Comparison of ENCODE assay signal across 33 mouse cellular contexts in genomic region chr3:146571341-146571740, GRCm38 (mm10). TPM values are rescaled to one million over a fixed set of nuclear protein-coding genes. Genes with fewer than 3 reads are reported as not detected.
DNase-seq lines count a peak whose midpoint lies in the region; ATAC-seq and TF ChIP-seq lines count a peak whose summit lies in the region.
"Had no signal": no experiment of that assay in that cellular context is flagged by ENCODE, and none has a peak within 500 bp of the region (broad histone marks: within the 10 kb centered on the region; RNA-seq: fewer than 3 reads in every experiment).

No protein-coding gene starts in this region.

- H3K9ac ChIP-seq in liver, adult 2 months (ENCODE audit: low read depth, low read length), result no peak overlapping the region
- no peak overlapping the region for H3K9ac ChIP-seq in liver, embryonic 12.5 days
- H3K9ac ChIP-seq: forebrain, embryonic 12.5 days; heart, embryonic 15.5 days; hindbrain, embryonic 14.5 days; limb, embryonic 13.5 days; neural tube, embryonic 12.5 days had no signal

- no peak for TF ChIP-seq CTCF in liver, adult 2 months (IDR thresholded peaks at IDR 0.05; ENCODE audit: low read depth, low read length)

- WGBS in liver, adult 2 months, result 15% methylated on average over 1 of the region's 1 CpGs
- 68% methylated on average over 1 of the region's 1 CpGs for whole genome bisulfite sequencing in liver, embryonic 12.5 days (ENCODE audit: insufficient replicate concordance)

- H3K4me1 ChIP-seq in liver, adult 2 months (ENCODE audit: control insufficient read depth, insufficient read depth, low read length), result peaks cover 19% of the 10 kb centered on the region
- H3K4me1 ChIP-seq in liver, embryonic 12.5 days, result no peaks in the 10 kb centered on the region
- H3K4me1 ChIP-seq: forebrain, embryonic 12.5 days; heart, embryonic 15.5 days; limb, embryonic 13.5 days; neural tube, embryonic 12.5 days had no signal

- H3K9me3 ChIP-seq in liver, embryonic 12.5 days (replicated peaks), result no peaks in the 10 kb centered on the region
- H3K9me3 ChIP-seq: forebrain, embryonic 12.5 days; heart, embryonic 15.5 days; limb, embryonic 13.5 days; neural tube, embryonic 12.5 days had no signal

- H3K36me3 ChIP-seq in liver, adult 2 months (ENCODE audit: control insufficient read depth, insufficient read depth, low read length), result no peaks in the 10 kb centered on the region
- no peaks in the 10 kb centered on the region for H3K36me3 ChIP-seq in liver, embryonic 12.5 days
- H3K36me3 ChIP-seq: forebrain, embryonic 12.5 days; heart, embryonic 15.5 days; limb, embryonic 13.5 days; neural tube, embryonic 12.5 days had no signal

- DNase-seq in liver, adult 2 months (ENCODE audit: extremely low read depth, low read depth, low spot score), result peak; percentile 85
- peak; percentile 21 for DNase-seq in 3134 (ENCODE audit: extremely low read depth, insufficient read length, low spot score)
- peak; percentile 75 for DNase-seq in 3T3-L1 (ENCODE audit: low read depth, low spot score)
- DNase-seq in right cerebral cortex, postnatal 25 days, result no peak
- no peak for DNase-seq in neural tube, embryonic 10.5 days (ENCODE audit: extremely low spot score, low spot score)
- no peak for DNase-seq in thymus, postnatal 4 days
- DNase-seq: cerebellum, postnatal 36 days; gastrocnemius, adult 2 months; heart, postnatal 4 days; kidney, adult 18-20 months; kidney, postnatal 4 days; lung, postnatal 14 days; midbrain, embryonic 14.5 days; retina, postnatal 1 day; thymus, postnatal 14 days had no signal

- ATAC-seq in liver, embryonic 12.5 days, result no peak
- peak; percentile 42 for ATAC-seq in common myeloid progenitor, adult 5-6 weeks (replicated peaks; ENCODE audit: low read depth, poor library complexity, severe bottlenecking)
- ATAC-seq: activated CD4-positive, CD25-positive, alpha-beta regulatory T cell, adult 4 months; CD4-positive, CD25-positive, alpha-beta regulatory T cell, adult 4 months; inflammation-experienced regulatory T-cells, adult 6 months had no signal

- peak overlapping the region; percentile 62 for H3K27ac ChIP-seq in liver, adult 2 months (replicated peaks; ENCODE audit: insufficient read depth, low read depth, low read length)
- H3K27ac ChIP-seq in liver, embryonic 12.5 days, result no peak overlapping the region
- H3K27ac ChIP-seq: forebrain, embryonic 12.5 days; gastrocnemius, adult 2 months; heart, embryonic 15.5 days; hindbrain, embryonic 14.5 days; limb, embryonic 13.5 days; neural tube, embryonic 12.5 days had no signal

- no peak for TF ChIP-seq POLR2A in liver, adult 2 months (IDR thresholded peaks at IDR 0.05; ENCODE audit: extremely low read depth, insufficient read depth, low read length)

- H3K27me3 ChIP-seq in liver, adult 2 months (ENCODE audit: control insufficient read depth, insufficient read depth, low read length), result no peaks in the 10 kb centered on the region
- H3K27me3 ChIP-seq in liver, embryonic 12.5 days (replicated peaks), result no peaks in the 10 kb centered on the region
- H3K27me3 ChIP-seq: forebrain, embryonic 12.5 days; heart, embryonic 15.5 days; limb, embryonic 13.5 days; neural tube, embryonic 12.5 days had no signal

- no peaks in the 10 kb centered on the region for H3K79me2 ChIP-seq in liver, adult 2 months (ENCODE audit: control insufficient read depth, insufficient read depth, low read length)

- no peak overlapping the region for H3K4me3 ChIP-seq in liver, adult 2 months (ENCODE audit: insufficient read depth, low read depth, low read length)
- H3K4me3 ChIP-seq in liver, embryonic 12.5 days, result no peak overlapping the region
- H3K4me3 ChIP-seq: forebrain, embryonic 12.5 days; gastrocnemius, adult 2 months; heart, embryonic 15.5 days; limb, embryonic 13.5 days; neural tube, embryonic 12.5 days had no signal

- H3K4me2 ChIP-seq in liver, embryonic 12.5 days, result no peak overlapping the region
- H3K4me2 ChIP-seq: forebrain, embryonic 12.5 days; heart, embryonic 15.5 days; hindbrain, embryonic 14.5 days; limb, embryonic 13.5 days; neural tube, embryonic 12.5 days had no signal

RNA-seq across cellular contexts. Expression of gene Uox, which starts 1.1 kb away (rescaled TPM):
- 1,668 and 2,080 TPM in 2 replicates for total RNA-seq in liver, adult 2 months (2014; rRNA removed)
- 512 and 535 TPM in 2 replicates for polyA plus RNA-seq in liver, adult 2 months (2012; rRNA removed)
- 0.69 and 0.87 TPM in 2 replicates for polyA plus RNA-seq in liver, embryonic 12.5 days (2016; fragmentation: Nextera tagmentation; extraction: Ambion mirVana)
- total RNA-seq in common myeloid progenitor, adult 5-6 weeks (2017), result not detected in 2 replicates
- total RNA-seq: gastrocnemius, adult 2 months; heart, postnatal 4 days; megakaryocyte-erythroid progenitor cell, adult 5-6 weeks had no signal
- polyA plus RNA-seq: activated CD4-positive, CD25-positive, alpha-beta regulatory T cell, adult 4 months; CD4-positive, CD25-positive, alpha-beta regulatory T cell, adult 4 months; embryonic facial prominence, embryonic 11.5 days; forebrain, embryonic 12.5 days; heart, embryonic 15.5 days; hindbrain, embryonic 14.5 days; midbrain, embryonic 14.5 days; neural tube, embryonic 12.5 days; spleen, adult 2 months; stomach, embryonic 14.5 days had no signal

RNA-seq across cellular contexts. Expression of gene Dnase2b, which starts 44.1 kb away (rescaled TPM):
- total RNA-seq in liver, adult 2 months (2014; rRNA removed), result 11.0 and 15.6 TPM in 2 replicates
- 6.2 and 6.6 TPM in 2 replicates for polyA plus RNA-seq in liver, adult 2 months (2012; rRNA removed)
- 0.23 and 0.24 TPM in 2 replicates for polyA plus RNA-seq in liver, embryonic 12.5 days (2016; fragmentation: Nextera tagmentation; extraction: Ambion mirVana)
- total RNA-seq in common myeloid progenitor, adult 5-6 weeks (2017), result 0.64 TPM in 1 of 2 replicates, not detected in the other
- total RNA-seq: heart, postnatal 4 days; left cerebral cortex, postnatal 25 days; megakaryocyte-erythroid progenitor cell, adult 5-6 weeks had no signal
- polyA plus RNA-seq: activated CD4-positive, CD25-positive, alpha-beta regulatory T cell, adult 4 months; CD4-positive, CD25-positive, alpha-beta regulatory T cell, adult 4 months; cerebellum, adult 2 months; embryonic facial prominence, embryonic 11.5 days; forebrain, embryonic 12.5 days; frontal cortex, adult 2 months; heart, embryonic 15.5 days; hindbrain, embryonic 14.5 days; inflammation-experienced regulatory T-cells, adult 6 months; kidney, embryonic 16.5 days; limb, embryonic 13.5 days; midbrain, embryonic 14.5 days; neural tube, embryonic 12.5 days; spleen, adult 2 months; stomach, embryonic 14.5 days had no signal

RNA-seq across cellular contexts. Expression of gene Rpf1, which starts 50.1 kb away (rescaled TPM):
- 22.0 and 25.0 TPM in 2 replicates for total RNA-seq in liver, adult 2 months (2014; rRNA removed)
- 5.3 and 6.3 TPM in 2 replicates for polyA plus RNA-seq in liver, adult 2 months (2012; rRNA removed)
- polyA plus RNA-seq in liver, embryonic 12.5 days (2016; fragmentation: Nextera tagmentation; extraction: Ambion mirVana), result 49.2 and 50.4 TPM in 2 replicates
- total RNA-seq in common myeloid progenitor, adult 5-6 weeks (2017), result 110 and 123 TPM in 2 replicates

Comparison
In these comparisons a context has a peak if more than half of its experiments do, and no peak if none do; other contexts are left out.
1. DNase-seq: peak in liver, adult 2 months (single experiment), 3134 (single experiment) and 3T3-L1 (single experiment); none in right cerebral cortex, postnatal 25 days (single experiment), neural tube, embryonic 10.5 days (single experiment) and thymus, postnatal 4 days (single experiment).
2. RNA of gene Uox, which starts 1.1 kb away (total RNA-seq): 1,668 to 2,080 TPM in liver, adult 2 months; not detected in common myeloid progenitor, adult 5-6 weeks; every median in the first group is over 1,000 times any median in the second.